Mouse (Mus musculus) c-Kit-positive CD71-positive TER-119-negative erythroid progenitor cells, embryonic 14.5 days (primary cell): Measurements from ENCODE around the gene Ccdc33.
A peak's percentile ranks its signal among the peaks of the same experiment; 100 is the strongest.

ENCODE experiments used
- DNase-seq: peaks from one replicate; pipeline ENCODE4 v3.0.0-alpha.2; 2013; ENCODE audit warnings: low read depth

Ccdc33 gene

GRCm38 (mm10) chr9:58011027-58011426, 107.6 kb downstream of the Ccdc33 start:
- DNase-seq = no peak

- no peak for DNase-seq
Observed at GRCm38 (mm10) chr9:58009588-58009987, 109.0 kb downstream of the Ccdc33 start.

DNA sequence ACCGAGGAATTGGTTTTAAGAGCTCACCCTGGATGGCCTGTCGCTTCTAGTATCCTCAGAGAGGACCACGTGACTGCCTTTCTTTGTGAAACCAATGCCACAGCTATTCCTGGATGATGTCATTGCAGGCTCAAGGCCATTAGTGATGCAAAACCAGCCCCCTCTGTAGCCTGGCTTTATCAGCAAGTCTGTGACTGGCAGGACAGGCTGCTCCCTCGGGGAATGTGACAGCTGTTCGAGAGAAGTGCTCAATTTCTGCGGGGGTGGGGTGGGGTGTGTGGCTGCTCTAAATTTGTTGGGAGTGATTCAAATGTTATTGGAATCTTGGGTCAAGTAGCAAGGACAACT, 109.6 kb downstream of the Ccdc33 start:
- DNase-seq = no peak

GRCm38 (mm10) chr9:58008336-58009014, 110.1 kb downstream of the Ccdc33 start:
- no peak for DNase-seq

GRCm38 (mm10) chr9:58005753-58006461, 112.7 kb downstream of the Ccdc33 start, which contains the start of gene Cyp11a1:
Gene Cyp11a1 (plus strand): TSS chr9:58006411.
- no peak for DNase-seq

GRCm38 (mm10) chr9:58003272-58003671, 115.4 kb downstream of the Ccdc33 start:
- no peak for DNase-seq

GRCm38 (mm10) chr9:57999676-58000075, 118.9 kb downstream of the Ccdc33 start:
- no peak for DNase-seq

DNA sequence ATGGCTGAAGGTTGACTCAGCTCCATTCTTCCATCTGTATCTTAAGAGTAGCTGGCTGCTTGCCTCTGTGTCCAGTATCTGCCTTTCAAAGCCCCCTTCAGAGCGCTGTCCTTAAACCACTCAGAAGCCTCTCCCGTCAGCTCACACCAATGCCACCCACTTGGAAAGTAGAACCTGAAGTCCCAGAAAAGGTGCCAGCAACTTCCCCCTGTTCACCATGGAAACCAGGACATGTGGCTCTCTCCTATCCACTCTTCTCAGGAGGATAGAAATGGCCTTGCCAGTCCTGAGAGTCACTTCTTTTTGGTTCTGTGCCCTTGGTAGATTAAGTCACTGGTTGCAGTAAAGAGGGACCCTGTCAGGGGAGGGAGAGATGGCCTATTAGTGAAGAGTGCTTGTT, 119.9 kb downstream of the Ccdc33 start:
- DNase-seq = no peak

GRCm38 (mm10) chr9:57998032-57998659, 120.5 kb downstream of the Ccdc33 start:
- DNase-seq = peak; percentile 40

- DNase-seq = no peak
Observed at GRCm38 (mm10) chr9:57997511-57998031, 121.1 kb downstream of the Ccdc33 start.

- no peak for DNase-seq
Observed at GRCm38 (mm10) chr9:57995282-57995681, 123.3 kb downstream of the Ccdc33 start.

DNA sequence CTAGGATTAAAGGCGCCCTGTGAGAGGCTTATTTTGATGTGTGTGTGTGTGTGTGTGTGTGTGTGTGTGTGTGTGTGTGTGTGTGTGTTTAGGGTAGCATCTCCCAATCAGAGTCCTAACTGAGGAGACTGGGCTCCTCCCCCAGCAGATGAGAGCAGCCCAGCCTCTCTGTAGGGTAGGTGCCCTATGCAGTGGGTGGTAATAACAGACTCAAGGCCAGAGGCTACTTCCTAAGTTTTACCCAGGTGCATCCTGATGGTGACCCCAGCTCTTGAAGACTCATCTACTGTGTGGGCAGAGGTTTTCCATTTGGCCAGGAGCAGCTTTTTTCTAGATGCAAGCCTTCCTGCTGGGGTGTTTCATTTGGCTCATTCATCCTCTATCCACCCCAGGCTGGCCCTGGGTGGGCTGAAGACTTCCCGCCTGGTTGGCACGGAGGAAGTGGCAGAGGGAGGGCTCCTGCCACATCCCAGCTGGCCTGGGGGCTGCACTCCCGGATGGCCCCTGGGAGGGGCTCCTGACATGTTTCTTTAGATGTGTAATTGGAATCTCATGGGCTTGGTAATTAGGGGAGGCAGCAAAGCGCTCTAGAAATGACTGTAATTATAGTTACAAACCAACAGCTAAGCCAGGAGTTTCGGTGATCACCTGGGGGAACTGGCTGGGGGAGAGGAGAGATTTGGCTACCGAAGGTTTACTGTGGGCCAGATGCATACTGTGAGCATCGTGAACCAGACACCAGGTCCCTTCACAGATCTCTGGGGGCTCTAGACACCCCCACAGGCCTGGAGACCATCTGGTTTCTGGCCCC, 125.6 kb downstream of the Ccdc33 start:
- DNase-seq = no peak

DNA sequence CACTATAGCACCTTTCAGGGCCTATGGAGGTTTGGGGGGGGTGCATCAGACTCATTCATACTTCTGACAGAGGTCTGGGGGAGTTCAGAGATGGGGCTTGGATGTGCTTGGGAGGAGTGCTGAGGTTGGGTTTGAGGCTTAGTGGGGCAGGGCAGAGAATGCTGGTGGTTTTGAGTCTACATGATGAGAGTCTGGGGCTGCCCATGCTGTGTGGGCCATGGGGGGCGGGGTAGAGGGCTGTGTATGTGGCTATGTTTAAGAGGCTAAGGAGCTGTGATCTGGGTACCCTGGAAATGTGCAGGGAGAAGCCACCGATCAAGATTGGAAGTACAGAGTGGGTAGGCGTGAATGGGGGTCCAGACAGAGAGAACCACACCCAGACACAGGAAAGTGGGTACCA, 126.6 kb downstream of the Ccdc33 start:
- no peak for DNase-seq

- peak; percentile 16 for DNase-seq
Observed at GRCm38 (mm10) chr9:57990438-57991110, 128.0 kb downstream of the Ccdc33 start.

GRCm38 (mm10) chr9:57989309-57989708, 129.3 kb downstream of the Ccdc33 start:
- no peak for DNase-seq

DNA sequence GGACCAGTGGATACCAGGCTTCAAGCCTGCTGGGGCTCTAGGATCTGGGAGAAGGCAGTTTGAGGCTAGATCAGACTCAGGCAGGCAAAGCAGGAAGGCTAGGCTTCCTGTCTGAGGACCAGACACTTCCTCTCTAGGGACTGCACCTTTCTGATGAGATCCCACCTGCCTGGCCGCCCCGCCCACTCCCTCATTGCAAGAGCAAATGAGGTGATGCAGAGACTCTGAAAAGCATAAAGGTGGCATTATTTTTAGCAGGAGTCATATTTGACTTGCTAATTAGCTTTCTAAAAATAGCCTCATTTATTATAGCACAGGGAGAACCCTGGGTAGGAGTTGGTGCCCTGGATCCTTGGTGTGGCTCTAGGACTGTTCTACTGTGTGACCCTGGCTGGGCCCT, 130.5 kb downstream of the Ccdc33 start:
- DNase-seq = no peak

- DNase-seq = no peak
Observed at GRCm38 (mm10) chr9:57986293-57986692, 132.3 kb downstream of the Ccdc33 start.

GRCm38 (mm10) chr9:57985304-57985703, 133.3 kb downstream of the Ccdc33 start:
- DNase-seq = no peak

- DNase-seq = no peak
Observed at GRCm38 (mm10) chr9:57980570-57980969, 138.1 kb downstream of the Ccdc33 start.

GRCm38 (mm10) chr9:57978858-57979257, 139.8 kb downstream of the Ccdc33 start:
- no peak for DNase-seq
